Mouse (Mus musculus) intestine, postnatal 0 days (tissue): ENCODE results near the gene Bpi. TPM values are rescaled to one million over a fixed set of nuclear protein-coding genes. Genes with fewer than 3 reads are reported as not detected.

ENCODE experiments used
- ATAC-seq: fragments of 200-750 bp; cut with Nextera tagmentation; 2 replicates; pipeline ENCODE4 v1.8.0; 2017; ENCODE audit warnings: mild to moderate bottlenecking, moderate TSS enrichment, moderate library complexity
- H3K27ac ChIP-seq: fragments of 300-500 bp; sonication (generic); 2 replicates; pipeline ENCODE4 v1.5.1; 2014; ENCODE audit warnings: mild to moderate bottlenecking, low read depth, low read length, moderate library complexity
- H3K27me3 ChIP-seq: fragments of 300-500 bp; sonication (generic); replicated peaks from 2 replicates; pipeline ENCODE4 v1.6.1; 2014; ENCODE audit warnings: low read length, mixed read lengths; ENCODE audit not compliant: control insufficient read depth, insufficient read depth
- H3K36me3 ChIP-seq: fragments of 300-500 bp; sonication (generic); 2 replicates; pipeline ENCODE4 v1.6.1; 2014; ENCODE audit warnings: mild to moderate bottlenecking, moderate library complexity; ENCODE audit not compliant: control insufficient read depth, insufficient read depth
- H3K4me1 ChIP-seq: fragments of 300-500 bp; sonication (generic); replicated peaks from 2 replicates; pipeline ENCODE4 v1.6.1; 2014; ENCODE audit warnings: antibody characterized with exemption, low read length, mixed read lengths; ENCODE audit not compliant: control insufficient read depth, insufficient read depth
- H3K4me2 ChIP-seq: fragments of 300-500 bp; sonication (generic); replicated peaks from 2 replicates; pipeline ENCODE4 v1.6.1; 2014; ENCODE audit warnings: low read depth, mild to moderate bottlenecking, moderate library complexity
- H3K4me3 ChIP-seq: fragments of 300-500 bp; sonication (generic); 2 replicates; pipeline ENCODE4 v1.5.1; 2014; ENCODE audit warnings: low read depth, low read length
- H3K9ac ChIP-seq: fragments of 300-500 bp; sonication (generic); 2 replicates; pipeline ENCODE4 v1.6.1; 2014; ENCODE audit warnings: mild to moderate bottlenecking, low read depth, low read length
- H3K9me3 ChIP-seq: fragments of 300-500 bp; sonication (generic); 2 replicates; pipeline ENCODE4 v1.6.1; 2016; ENCODE audit warnings: mixed run types; ENCODE audit not compliant: control insufficient read depth
- CTCF ChIP-seq: sonication (generic); IDR thresholded peaks from 2 replicates; pipeline ENCODE4 v1.5.1; 2016; ENCODE audit warnings: low read depth, mild to moderate bottlenecking, control low read depth, antibody characterized with exemption, moderate library complexity
- WGBS: fragments of 180-500 bp; shearing (Covaris S2); extraction: QIAGEN DNeasy Blood & Tissue Kit; methylation state at CpG from one replicate; pipeline ENCODE4 v1.1.7; 2014; 5-methylcytosine and 5-hydroxymethylcytosine counted together
- polyA plus RNA-seq: library from polyadenylated mRNA; unstranded; fragments of >200 nt; fragmentation: Nextera tagmentation; extraction: Ambion mirVana; gene quantifications from 2 replicates; pipeline ENCODE4 v1.2.1, GENCODE M21; 2015

Gene Bpi
- polyA plus RNA-seq, 1 experiment from 2014 or later: not detected

DNA sequence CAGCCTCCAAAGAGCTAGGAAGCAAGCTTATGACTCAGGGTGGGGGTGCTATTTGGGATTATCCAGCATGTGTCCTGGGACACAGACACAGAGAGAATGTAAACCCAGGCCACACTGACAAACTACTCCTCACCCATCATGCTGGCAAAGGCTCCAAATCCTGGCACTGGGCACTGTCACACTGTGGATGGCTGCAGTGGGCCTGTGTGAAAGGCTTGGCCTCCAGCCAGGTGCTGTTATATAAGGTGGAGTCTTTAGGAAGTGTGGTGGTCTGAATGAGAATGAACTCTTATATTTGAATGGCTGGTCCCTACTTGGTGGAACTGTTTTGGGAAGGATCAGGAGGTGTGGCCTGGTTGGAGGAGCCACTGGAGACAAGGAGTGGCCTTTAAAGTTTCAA is 21.2 kb upstream of the Bpi start:
- no peak for ATAC-seq
- Histone ChIP-seq H3K4me3 (no peak overlapping the region), H3K27me3 (no peaks in the 10 kb centered on the region), H3K9ac (no peak overlapping the region), H3K9me3 (no peaks in the 10 kb centered on the region), H3K27ac (no peak overlapping the region), H3K36me3 (no peaks in the 10 kb centered on the region), H3K4me1 (no peaks in the 10 kb centered on the region), H3K4me2 (no peak overlapping the region)
- TF ChIP-seq CTCF: no peak

DNA sequence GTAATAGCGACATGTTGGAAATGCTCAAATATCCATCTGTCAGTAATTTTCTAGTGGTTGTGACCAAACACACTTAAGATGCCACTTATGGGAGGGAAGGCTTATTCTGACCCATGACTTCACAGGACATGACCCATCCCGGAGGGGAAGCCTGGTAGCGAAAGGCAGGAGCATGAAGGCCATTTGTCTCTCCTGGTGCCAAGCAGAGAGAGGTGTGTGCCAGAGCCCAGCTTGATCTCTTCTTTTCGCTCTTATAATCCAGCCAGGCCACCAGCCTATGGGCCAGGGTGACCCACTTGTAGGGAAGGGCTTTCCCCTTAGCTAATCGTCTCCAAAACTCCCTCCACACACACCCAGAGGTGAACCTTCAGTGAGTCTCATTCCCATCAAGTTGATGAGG is 19.8 kb upstream of the Bpi start:
- no peaks in the 10 kb centered on the region for H3K4me1 ChIP-seq
- H3K36me3 ChIP-seq: no peaks in the 10 kb centered on the region
- H3K9ac ChIP-seq: no peak overlapping the region
- ATAC-seq: no peak
- no peaks in the 10 kb centered on the region for H3K9me3 ChIP-seq
- TF ChIP-seq CTCF: no peak
- no peak overlapping the region for H3K4me3 ChIP-seq
- H3K27me3 ChIP-seq: no peaks in the 10 kb centered on the region
- 87% methylated on average over 5 of the region's 5 CpGs for WGBS
- no peak overlapping the region for H3K4me2 ChIP-seq
- no peak overlapping the region for H3K27ac ChIP-seq

DNA sequence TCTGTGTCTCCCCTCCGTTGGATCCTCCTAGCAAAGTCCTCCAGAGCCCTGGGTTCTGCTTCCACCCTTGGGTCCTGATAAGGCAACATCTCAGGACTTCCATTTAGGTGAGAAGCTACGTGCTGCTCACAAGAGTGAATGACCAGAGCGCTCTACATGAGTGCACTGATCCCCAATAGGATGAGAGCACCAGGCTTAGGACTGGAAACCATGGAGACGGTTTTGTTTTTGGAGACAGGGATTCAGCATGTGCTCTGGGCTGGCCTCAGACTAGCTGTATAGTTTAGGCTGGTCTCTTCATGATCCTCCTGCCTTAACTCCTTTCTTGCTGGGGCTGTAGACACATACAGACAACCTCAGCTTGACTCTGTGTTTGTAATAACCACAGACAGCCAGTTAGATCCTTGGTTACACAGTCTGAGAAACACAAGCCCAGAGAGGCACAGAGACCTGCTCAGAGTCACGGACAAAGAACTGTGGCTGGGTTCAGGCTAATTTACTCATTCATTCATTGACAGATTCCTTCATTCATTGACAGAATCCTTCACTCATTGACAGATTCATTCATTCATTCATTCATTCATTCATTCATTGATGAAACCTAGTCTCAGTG is 16.7 kb upstream of the Bpi start:
- no peak overlapping the region for H3K27ac ChIP-seq
- H3K9ac ChIP-seq: no peak overlapping the region
- no peak for ATAC-seq
- H3K4me1 ChIP-seq: no peaks in the 10 kb centered on the region
- 68% methylated on average over 5 of the region's 5 CpGs for WGBS
- no peaks in the 10 kb centered on the region for H3K27me3 ChIP-seq
- no peaks in the 10 kb centered on the region for H3K9me3 ChIP-seq
- no peak overlapping the region for H3K4me3 ChIP-seq
- no peak for TF ChIP-seq CTCF
- H3K4me2 ChIP-seq: no peak overlapping the region
- H3K36me3 ChIP-seq: no peaks in the 10 kb centered on the region

DNA sequence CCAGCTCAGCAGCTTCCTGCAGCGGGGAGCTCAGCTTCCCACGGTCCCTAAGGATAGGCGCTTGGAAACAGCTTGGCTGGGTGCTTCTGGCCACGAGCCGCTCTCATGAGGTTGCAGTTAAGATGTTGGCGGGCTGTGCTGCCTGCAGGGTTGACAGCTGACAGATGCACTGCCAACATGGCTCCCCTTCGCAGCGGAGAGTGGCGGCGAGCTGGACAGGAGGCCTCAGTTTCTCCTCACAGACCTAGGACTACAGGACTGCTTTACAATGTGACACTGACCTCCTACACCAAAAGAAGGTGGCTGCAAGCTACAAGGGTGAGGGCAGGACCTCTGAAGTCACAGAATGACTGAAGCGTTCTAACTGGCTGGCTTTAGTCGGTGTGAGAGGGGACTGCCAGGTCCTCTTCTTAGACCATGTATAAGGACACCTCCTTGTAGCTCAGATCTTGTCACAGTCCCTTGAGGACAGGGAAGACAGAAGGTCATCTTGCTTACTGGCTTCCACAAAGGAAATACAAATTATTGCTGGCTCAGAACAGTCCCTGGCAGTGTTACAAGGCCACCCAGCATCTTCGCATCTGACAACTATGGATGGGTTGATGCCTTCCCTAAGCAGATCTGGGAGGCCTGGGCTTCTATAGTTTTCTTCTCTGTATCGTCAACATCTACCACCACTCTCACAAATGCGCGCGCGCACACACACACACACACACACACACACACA is 15.6 kb upstream of the Bpi start:
- no peaks in the 10 kb centered on the region for H3K4me1 ChIP-seq
- ATAC-seq: no peak
- H3K4me3 ChIP-seq: no peak overlapping the region
- H3K27me3 ChIP-seq: no peaks in the 10 kb centered on the region
- no peak overlapping the region for H3K4me2 ChIP-seq
- WGBS: 82% methylated on average over 18 of the region's 18 CpGs
- no peak overlapping the region for H3K27ac ChIP-seq
- H3K36me3 ChIP-seq: no peaks in the 10 kb centered on the region
- no peak for TF ChIP-seq CTCF
- no peak overlapping the region for H3K9ac ChIP-seq
- no peaks in the 10 kb centered on the region for H3K9me3 ChIP-seq

DNA sequence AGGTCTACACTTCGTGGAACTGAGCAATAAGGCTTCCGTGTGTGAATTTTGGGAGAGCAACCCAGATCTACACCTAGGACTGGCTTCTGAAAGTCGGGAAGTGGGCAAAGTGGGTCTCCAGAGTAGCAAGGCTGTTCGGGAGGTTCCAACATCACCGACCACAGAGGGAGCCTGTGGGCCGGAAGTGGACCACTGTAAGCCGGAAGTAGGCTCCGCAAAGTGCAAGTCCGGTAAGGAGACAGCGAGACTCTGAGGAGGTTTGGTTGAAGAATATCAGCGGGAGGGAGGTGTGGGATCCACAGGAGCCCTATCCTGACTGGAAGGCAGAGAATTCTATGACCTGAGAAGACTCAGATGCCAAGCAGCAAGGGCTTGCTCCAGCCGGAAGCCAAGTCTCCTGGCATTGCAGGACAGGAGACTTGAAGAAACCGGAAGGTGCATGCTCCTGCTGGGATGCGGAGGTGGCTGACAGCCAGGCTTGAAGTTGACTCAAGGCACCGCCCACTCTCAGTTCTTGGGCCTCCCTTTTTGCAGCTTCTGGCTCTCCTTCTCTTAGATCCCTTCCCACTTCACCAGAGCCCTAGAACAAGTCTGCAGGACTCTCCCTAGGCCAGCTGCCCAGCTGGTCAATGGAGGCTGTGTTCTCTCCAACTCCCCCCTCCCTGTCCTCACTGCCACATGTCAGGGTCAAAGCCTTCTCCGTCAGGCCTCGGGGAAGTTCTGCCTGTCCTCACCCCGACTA is 14.6 kb upstream of the Bpi start:
- ATAC-seq: no peak
- no peak overlapping the region for H3K27ac ChIP-seq
- 71% methylated on average over 18 of the region's 18 CpGs for WGBS

DNA sequence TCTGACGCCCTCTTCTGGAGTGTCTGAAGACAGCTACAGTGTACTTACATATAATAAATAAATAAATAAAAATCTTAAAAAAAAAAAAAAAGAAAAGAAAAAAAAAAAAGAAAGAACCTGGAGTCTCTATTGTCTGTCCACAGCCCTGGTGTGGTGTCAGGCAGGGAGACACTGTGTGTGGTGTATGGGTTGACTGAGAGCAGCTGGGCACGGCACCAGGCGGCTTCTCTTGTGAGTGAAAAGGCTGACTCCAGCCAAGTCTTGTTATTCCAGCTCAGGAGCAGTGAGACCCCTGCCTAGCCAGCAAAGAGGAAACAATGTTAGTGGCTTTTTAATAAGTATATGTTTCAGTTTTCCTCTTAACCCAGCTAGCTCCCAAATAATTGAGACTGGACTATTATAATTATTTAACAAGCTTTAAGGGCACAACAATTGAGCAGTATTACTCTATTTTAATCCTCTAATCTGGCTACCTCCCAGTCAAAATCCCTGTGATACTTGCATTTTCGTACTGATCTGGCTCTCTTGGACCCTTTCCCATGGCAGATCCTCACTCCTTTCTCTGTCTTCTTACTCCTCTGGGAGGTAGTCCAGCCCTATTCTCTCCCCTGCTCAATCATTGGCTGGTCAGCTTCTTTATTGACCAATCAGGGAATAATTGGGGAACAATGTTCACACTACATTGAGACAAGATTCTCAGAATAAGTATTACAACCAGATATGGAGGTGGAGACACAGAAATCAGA is 12.6 kb upstream of the Bpi start:
- H3K27me3 ChIP-seq: no peaks in the 10 kb centered on the region
- 76% methylated on average over 4 of the region's 4 CpGs for WGBS
- no peak for TF ChIP-seq CTCF
- no peaks in the 10 kb centered on the region for H3K4me1 ChIP-seq
- H3K9me3 ChIP-seq: no peaks in the 10 kb centered on the region
- no peak overlapping the region for H3K9ac ChIP-seq
- H3K36me3 ChIP-seq: no peaks in the 10 kb centered on the region
- H3K4me3 ChIP-seq: no peak overlapping the region
- no peak for ATAC-seq
- no peak overlapping the region for H3K27ac ChIP-seq
- H3K4me2 ChIP-seq: no peak overlapping the region

More for the DNA sequence above, 14.6 kb upstream of the Bpi start:
- H3K36me3 ChIP-seq: no peaks in the 10 kb centered on the region
- no peaks in the 10 kb centered on the region for H3K9me3 ChIP-seq
- TF ChIP-seq CTCF: no peak
- H3K4me2 ChIP-seq: no peak overlapping the region
- no peaks in the 10 kb centered on the region for H3K4me1 ChIP-seq
- no peak overlapping the region for H3K9ac ChIP-seq
- no peaks in the 10 kb centered on the region for H3K27me3 ChIP-seq
- no peak overlapping the region for H3K4me3 ChIP-seq
